Mouse (Mus musculus) lung, embryonic 15.5 days (tissue): ENCODE measurements around the gene Krt13. TPM values are rescaled to one million over a fixed set of nuclear protein-coding genes. Genes with fewer than 3 reads are reported as not detected.

Source experiments
- ATAC-seq: fragments of 200-750 bp; cut with Nextera tagmentation; 2 replicates; pipeline ENCODE4 v1.8.0; 2017; ENCODE audit warnings: moderate number of reproducible peaks, borderline replicate concordance; ENCODE audit not compliant: low FRiP score, low TSS enrichment; ENCODE audit errors: extremely low read depth
- H3K27ac ChIP-seq: fragments of 300-500 bp; sonication (generic); 2 replicates; pipeline ENCODE4 v1.5.1; 2015; ENCODE audit warnings: moderate library complexity, mild to moderate bottlenecking, inconsistent platforms
- H3K27me3 ChIP-seq: fragments of 300-500 bp; sonication (generic); 2 replicates; pipeline ENCODE4 v1.6.1; 2015; ENCODE audit warnings: inconsistent platforms
- H3K36me3 ChIP-seq: fragments of 300-500 bp; sonication (generic); 2 replicates; pipeline ENCODE4 v1.6.1; 2015; ENCODE audit warnings: inconsistent platforms
- H3K4me1 ChIP-seq: fragments of 300-500 bp; sonication (generic); 2 replicates; pipeline ENCODE4 v1.6.1; 2015; ENCODE audit warnings: inconsistent platforms
- H3K4me2 ChIP-seq: fragments of 300-500 bp; sonication (generic); 2 replicates; pipeline ENCODE4 v1.6.1; 2015; ENCODE audit warnings: inconsistent platforms, mild to moderate bottlenecking, moderate library complexity
- H3K4me3 ChIP-seq: fragments of 300-500 bp; sonication (generic); 2 replicates; pipeline ENCODE4 v1.5.1; 2015; ENCODE audit warnings: mild to moderate bottlenecking, inconsistent platforms
- H3K9ac ChIP-seq: fragments of 300-500 bp; sonication (generic); 2 replicates; pipeline ENCODE4 v1.6.1; 2015; ENCODE audit warnings: inconsistent platforms
- H3K9me3 ChIP-seq: fragments of 300-500 bp; sonication (generic); 2 replicates; pipeline ENCODE4 v1.6.1; 2016; ENCODE audit warnings: inconsistent platforms
- WGBS: fragments of 180-500 bp; shearing (Covaris S2); methylation state at CpG from one replicate; pipeline ENCODE4 v1.1.7; 2015; 5-methylcytosine and 5-hydroxymethylcytosine counted together
- polyA plus RNA-seq: library from polyadenylated mRNA; unstranded; fragments of >200 nt; fragmentation: Nextera tagmentation; extraction: Ambion mirVana; gene quantifications from 2 replicates; pipeline ENCODE4 v1.2.1, GENCODE M21; 2015

Krt13 gene
- polyA plus RNA-seq, 1 experiment from 2014 or later = 7.4 TPM

DNA sequence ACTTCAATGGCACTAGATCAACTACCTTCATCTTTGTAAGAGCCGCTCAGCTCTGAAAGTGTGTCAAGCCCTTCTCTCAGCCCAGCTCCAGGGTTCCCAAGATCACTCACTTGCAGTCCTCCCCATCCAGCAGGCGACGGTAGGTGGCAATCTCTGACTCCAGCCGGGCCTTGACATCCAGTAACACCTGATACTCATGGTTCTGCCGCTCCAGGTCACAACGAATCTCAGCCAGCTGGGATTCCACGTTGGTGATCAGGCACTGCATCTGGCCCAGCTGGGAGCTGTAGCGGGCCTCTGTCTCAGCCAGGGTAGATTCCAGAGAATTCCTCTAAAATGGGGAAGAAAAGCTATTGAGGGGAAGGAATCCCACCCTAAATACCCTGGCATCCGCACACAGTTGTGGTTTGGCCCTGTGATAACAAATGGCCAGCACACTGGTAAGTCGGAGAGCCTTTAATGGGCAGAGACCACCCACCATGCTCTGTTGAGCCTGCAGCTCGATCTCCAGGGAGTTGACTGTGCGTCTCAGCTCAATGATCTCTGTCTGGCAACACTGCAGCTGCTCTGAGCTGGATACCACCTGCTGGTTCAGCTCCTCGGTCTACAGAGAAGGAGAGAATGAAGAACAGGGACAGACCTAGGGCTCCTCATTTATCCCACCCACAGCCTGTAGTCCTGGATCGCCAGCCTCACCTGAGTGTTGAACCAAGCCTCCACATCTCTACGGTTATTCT lies 18.5 kb downstream of the Krt13 start:
- no peak overlapping the region for H3K4me3 ChIP-seq
- H3K4me1 ChIP-seq = no peaks in the 10 kb centered on the region
- H3K27ac ChIP-seq = no peak overlapping the region
- H3K27me3 ChIP-seq = no peaks in the 10 kb centered on the region
- ATAC-seq = no peak
- 54% methylated on average over 15 of the region's 15 CpGs for WGBS
- no peaks in the 10 kb centered on the region for H3K9me3 ChIP-seq
- H3K4me2 ChIP-seq = no peak overlapping the region
- H3K36me3 ChIP-seq = no peaks in the 10 kb centered on the region
- no peak overlapping the region for H3K9ac ChIP-seq

DNA sequence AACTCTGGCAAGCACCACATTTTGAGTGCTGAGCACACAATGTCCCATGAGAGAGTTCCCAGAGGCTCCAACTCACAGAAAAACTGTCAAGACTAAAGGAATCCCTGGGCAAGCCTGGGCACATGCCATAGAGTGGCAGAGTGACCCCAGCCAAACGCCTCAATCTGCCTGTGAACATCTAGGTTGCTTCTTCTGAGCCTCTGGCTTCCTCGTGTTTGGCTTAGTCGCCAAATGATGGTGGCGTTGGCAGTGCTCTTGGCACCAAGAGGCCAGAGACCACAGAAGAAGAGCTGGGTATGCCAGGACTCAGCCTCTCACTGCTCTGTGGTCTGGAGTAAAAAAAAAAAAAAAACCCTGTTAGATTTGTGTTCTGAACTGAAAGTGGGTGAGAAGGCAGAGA lies 21.0 kb downstream of the Krt13 start:
- ATAC-seq = no peak
- Histone ChIP-seq H3K4me3 (no peak overlapping the region), H3K36me3 (no peaks in the 10 kb centered on the region), H3K27ac (no peak overlapping the region), H3K4me2 (no peak overlapping the region), H3K9ac (no peak overlapping the region), H3K27me3 (no peaks in the 10 kb centered on the region), H3K4me1 (no peaks in the 10 kb centered on the region), H3K9me3 (no peaks in the 10 kb centered on the region)
- WGBS = 78% methylated on average over 4 of the region's 4 CpGs

DNA sequence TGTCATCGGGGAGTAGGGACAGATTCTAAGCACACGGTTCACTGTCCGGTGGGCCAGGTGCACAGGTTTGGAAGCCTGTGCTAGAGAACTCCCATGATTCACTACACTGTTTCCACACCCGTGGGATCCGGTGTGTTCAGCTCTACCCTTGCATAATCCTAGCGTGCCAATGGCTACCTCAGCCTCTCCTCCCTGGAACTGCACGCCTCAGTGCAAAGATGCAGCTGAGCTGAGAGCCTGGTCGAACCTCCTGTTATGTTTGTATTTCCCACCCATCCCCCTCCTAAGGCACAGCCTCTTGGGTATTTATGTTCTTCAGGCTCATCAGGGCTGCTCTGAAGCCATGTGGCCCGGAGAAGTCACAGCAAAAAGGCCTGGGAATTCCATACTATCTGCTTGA lies 23.5 kb downstream of the Krt13 start:
- no peak overlapping the region for H3K4me3 ChIP-seq
- no peaks in the 10 kb centered on the region for H3K9me3 ChIP-seq
- WGBS = 50% methylated on average over 9 of the region's 9 CpGs
- no peaks in the 10 kb centered on the region for H3K27me3 ChIP-seq
- H3K36me3 ChIP-seq = no peaks in the 10 kb centered on the region
- H3K9ac ChIP-seq = no peak overlapping the region
- H3K4me1 ChIP-seq = no peaks in the 10 kb centered on the region
- no peak overlapping the region for H3K27ac ChIP-seq
- no peak overlapping the region for H3K4me2 ChIP-seq
- ATAC-seq = no peak

DNA sequence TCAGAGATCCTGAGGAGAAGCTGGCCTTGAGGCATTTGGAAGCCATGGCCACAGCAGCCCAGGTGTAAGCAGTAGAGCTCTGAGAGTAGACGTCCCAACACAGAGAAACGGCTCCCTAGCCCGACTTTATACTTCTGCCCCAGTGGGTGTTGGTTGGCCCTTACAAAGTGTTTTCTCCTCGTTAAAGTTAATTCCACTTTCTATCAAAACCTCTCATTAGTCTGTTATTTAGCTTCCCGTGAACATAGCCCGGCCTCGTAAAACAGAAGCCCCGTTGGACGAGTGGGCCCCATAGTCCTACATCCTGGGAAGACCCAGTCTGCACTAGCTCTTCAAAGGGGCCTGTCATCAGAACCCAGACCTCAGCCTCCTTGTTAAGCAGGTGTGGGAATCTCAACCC lies 25.2 kb downstream of the Krt13 start, which contains the start of gene Krt35:
Gene Krt35 (minus strand): TSS at position 101 of the 400 bp plus-strand sequence.
- 83% methylated on average over 9 of the region's 9 CpGs for WGBS
- no peaks in the 10 kb centered on the region for H3K9me3 ChIP-seq
- no peak for ATAC-seq

DNA sequence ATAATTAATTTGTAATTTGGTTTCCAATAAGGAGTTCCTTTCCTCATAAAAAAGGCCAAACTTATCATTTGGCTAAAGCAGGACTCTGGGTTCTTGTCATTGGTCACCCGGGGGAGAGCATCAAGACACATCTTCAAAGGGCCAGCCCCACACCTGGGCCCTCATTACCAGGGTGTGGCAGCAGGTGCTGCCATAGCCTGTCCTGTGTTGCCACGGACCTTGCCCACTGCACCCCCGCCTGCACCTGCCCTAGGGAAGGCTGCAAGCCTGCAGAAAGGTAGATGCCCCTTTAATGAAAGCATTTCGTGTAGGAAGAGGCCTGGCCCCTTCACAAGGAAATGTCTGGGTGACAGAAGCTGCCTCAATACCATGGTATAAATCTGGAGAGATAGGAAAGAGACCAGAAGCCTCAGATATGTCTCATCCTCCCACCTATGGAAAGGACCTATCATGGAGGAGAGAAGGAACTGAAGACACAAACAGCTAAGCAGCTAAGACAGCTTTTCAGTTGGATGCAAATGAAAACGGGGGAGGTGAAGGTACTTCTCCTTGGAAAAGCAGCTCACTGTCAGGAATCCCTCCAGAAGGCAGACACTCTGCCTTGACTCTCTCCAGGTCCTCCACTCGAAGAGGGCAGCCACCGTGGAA lies 32.9 kb downstream of the Krt13 start:
- H3K36me3 ChIP-seq = no peaks in the 10 kb centered on the region
- no peak overlapping the region for H3K4me2 ChIP-seq
- H3K4me1 ChIP-seq = no peaks in the 10 kb centered on the region
- no peaks in the 10 kb centered on the region for H3K27me3 ChIP-seq
- H3K4me3 ChIP-seq = no peak overlapping the region
- no peak overlapping the region for H3K27ac ChIP-seq
- H3K9ac ChIP-seq = no peak overlapping the region
- WGBS = 69% methylated on average over 7 of the region's 7 CpGs
- ATAC-seq = no peak
- H3K9me3 ChIP-seq = no peaks in the 10 kb centered on the region

More for the DNA sequence above, 25.2 kb downstream of the Krt13 start, which contains the start of gene Krt35:
- no peak within 1 kb of the TSS for H3K4me3 ChIP-seq
- H3K36me3 ChIP-seq = no peaks in the 10 kb centered on the region
- no peaks in the 10 kb centered on the region for H3K4me1 ChIP-seq
- H3K27ac ChIP-seq = no peak within 1 kb of the TSS
- H3K27me3 ChIP-seq = no peaks in the 10 kb centered on the region
- no peak within 1 kb of the TSS for H3K4me2 ChIP-seq
- H3K9ac ChIP-seq = no peak within 1 kb of the TSS

DNA sequence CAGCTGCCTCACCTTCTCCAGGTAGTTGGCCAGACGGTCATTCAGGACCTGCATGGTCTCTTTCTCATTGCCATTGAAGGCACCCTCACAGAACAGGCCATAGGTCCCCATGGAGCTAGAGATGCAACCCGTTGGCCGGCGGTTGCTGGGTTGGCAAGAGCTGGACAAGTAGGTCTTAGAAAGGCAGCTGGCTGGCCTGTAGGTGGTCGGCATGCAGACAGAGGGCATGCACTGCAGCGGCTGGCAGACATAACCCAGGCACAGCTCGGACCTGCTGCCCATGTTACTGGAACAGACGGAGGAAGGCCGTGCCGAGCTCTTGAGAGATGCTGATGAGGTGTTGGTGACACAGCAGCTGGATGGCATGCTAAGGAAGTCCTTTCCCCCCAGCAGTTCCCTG lies 33.5 kb downstream of the Krt13 start, which contains the start of gene Krt32:
Gene Krt32 (minus strand): TSS at position 366 of the 400 bp plus-strand sequence.
- ATAC-seq = no peak
- H3K9ac ChIP-seq = no peak within 1 kb of the TSS
- H3K36me3 ChIP-seq = no peaks in the 10 kb centered on the region
- no peak within 1 kb of the TSS for H3K27ac ChIP-seq
- H3K4me2 ChIP-seq = no peak within 1 kb of the TSS
- 87% methylated on average over 10 of the region's 10 CpGs for WGBS
- H3K27me3 ChIP-seq = no peaks in the 10 kb centered on the region
- no peaks in the 10 kb centered on the region for H3K9me3 ChIP-seq
- no peaks in the 10 kb centered on the region for H3K4me1 ChIP-seq
- H3K4me3 ChIP-seq = no peak within 1 kb of the TSS

DNA sequence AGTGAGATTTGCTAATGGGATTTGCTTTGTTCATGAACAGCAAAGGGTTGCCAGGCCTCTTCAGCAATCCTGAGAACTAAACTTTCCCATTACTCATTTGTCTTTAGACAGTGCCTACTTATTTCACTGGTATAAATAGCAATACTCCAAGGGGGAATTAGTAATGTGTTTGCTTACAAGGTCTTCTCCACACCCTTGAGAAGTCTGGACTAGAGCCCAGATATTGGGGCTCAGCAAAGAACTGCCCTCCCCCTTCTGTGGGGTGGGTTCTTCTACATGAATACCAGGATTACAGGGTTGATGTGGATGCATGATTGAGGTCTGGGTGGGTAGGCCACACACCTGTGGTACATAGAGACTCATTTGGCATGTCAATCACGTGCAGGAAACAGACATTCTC lies 47.5 kb downstream of the Krt13 start:
- H3K36me3 ChIP-seq = no peaks in the 10 kb centered on the region
- no peak overlapping the region for H3K9ac ChIP-seq
- H3K4me1 ChIP-seq = no peaks in the 10 kb centered on the region
- no peak for ATAC-seq
- 60% methylated on average over 1 of the region's 1 CpGs for WGBS
- H3K4me3 ChIP-seq = no peak overlapping the region
- H3K27me3 ChIP-seq = no peaks in the 10 kb centered on the region
- no peak overlapping the region for H3K27ac ChIP-seq
- no peaks in the 10 kb centered on the region for H3K9me3 ChIP-seq
- H3K4me2 ChIP-seq = no peak overlapping the region

Other genes starting within 250 kb of the Krt13 start
- not detected in 2 replicates for gene Krtap9-1, start 248.2 kb downstream of the Krt13 start, polyA plus RNA-seq
- gene Gm11567, start 242.4 kb downstream of the Krt13 start, polyA plus RNA-seq = not detected in 2 replicates
- not detected in 2 replicates for gene Krtap31-1, start 213.6 kb downstream of the Krt13 start, polyA plus RNA-seq
- gene Gm11565, start 206.8 kb downstream of the Krt13 start, polyA plus RNA-seq = not detected in 2 replicates
- gene Krtap31-2, start 185.3 kb downstream of the Krt13 start, polyA plus RNA-seq = not detected in 2 replicates
- gene Krtap9-5, start 173.1 kb downstream of the Krt13 start, polyA plus RNA-seq = not detected in 2 replicates
- not detected in 2 replicates for gene Krtap29-1, start 142.5 kb downstream of the Krt13 start, polyA plus RNA-seq
- gene Krtap16-1, start 135.0 kb downstream of the Krt13 start, polyA plus RNA-seq = not detected in 2 replicates
- gene Krtap17-1, start 127.6 kb downstream of the Krt13 start, polyA plus RNA-seq = 1.6 and 2.3 TPM in 2 replicates
- not detected in 2 replicates for gene Krt33a, start 105.4 kb downstream of the Krt13 start, polyA plus RNA-seq
- gene Krt33b, start 91.7 kb downstream of the Krt13 start, polyA plus RNA-seq = not detected in 2 replicates
- gene Krt34, start 80.0 kb downstream of the Krt13 start, polyA plus RNA-seq = 0.34 TPM in 1 of 2 replicates, not detected in the other
- 0.10 TPM in 1 of 2 replicates, not detected in the other for gene Krt31, start 71.0 kb downstream of the Krt13 start, polyA plus RNA-seq
- gene Krt32, start 33.3 kb downstream of the Krt13 start, polyA plus RNA-seq = not detected in 2 replicates
- not detected in 2 replicates for gene Krt35, start 25.3 kb downstream of the Krt13 start, polyA plus RNA-seq
- 0.13 and 0.20 TPM in 2 replicates for gene Krt36, start 15.9 kb downstream of the Krt13 start, polyA plus RNA-seq
- gene Krt15, start 14.4 kb upstream of the Krt13 start, polyA plus RNA-seq = 49.1 and 59.3 TPM in 2 replicates
- 253 and 264 TPM in 2 replicates for gene Krt19, start 27.1 kb upstream of the Krt13 start, polyA plus RNA-seq
- not detected in 2 replicates for gene Krt9, start 71.7 kb upstream of the Krt13 start, polyA plus RNA-seq
- gene Krt14, start 86.0 kb upstream of the Krt13 start, polyA plus RNA-seq = 1.2 and 2.6 TPM in 2 replicates
- not detected in 2 replicates for gene Krt16, start 127.3 kb upstream of the Krt13 start, polyA plus RNA-seq
- gene Krt17, start 139.5 kb upstream of the Krt13 start, polyA plus RNA-seq = 7.5 and 18.2 TPM in 2 replicates
- not detected in 2 replicates for gene Krt42, start 148.3 kb upstream of the Krt13 start, polyA plus RNA-seq
- 1,642 and 1,646 TPM in 2 replicates for gene Eif1, start 198.3 kb upstream of the Krt13 start, polyA plus RNA-seq
- gene Gast, start 212.8 kb upstream of the Krt13 start, polyA plus RNA-seq = not detected in 2 replicates
- 19.8 and 20.7 TPM in 2 replicates for gene Hap1, start 234.6 kb upstream of the Krt13 start, polyA plus RNA-seq